Mouse (Mus musculus): ENCODE measurements around the gene Miga2.

Gene Miga2

GRCm38 (mm10) chr2:30418259-30418658, 54.2 kb downstream of the Miga2 start:
- TF ChIP-seq GATA4 (IDR thresholded peaks at IDR 0.05; ENCODE audit: insufficient replicate concordance, low read length) = no peak

- no peak for TF ChIP-seq GATA4 (IDR thresholded peaks at IDR 0.05; ENCODE audit: insufficient replicate concordance, low read length)
Measured at GRCm38 (mm10) chr2:30419112-30419511, 55.1 kb downstream of the Miga2 start.

- TF ChIP-seq GATA4 (IDR thresholded peaks at IDR 0.05; ENCODE audit: insufficient replicate concordance, low read length) = no peak
Measured at GRCm38 (mm10) chr2:30421432-30421831, 57.4 kb downstream of the Miga2 start.

GRCm38 (mm10) chr2:30429156-30429555, 65.1 kb downstream of the Miga2 start:
- TF ChIP-seq GATA4 (IDR thresholded peaks at IDR 0.05; ENCODE audit: insufficient replicate concordance, low read length) = peak; percentile 53; the same call in 1 of the 2 replicates

Data from liver, adult (tissue).